Mouse (Mus musculus) erythroblast, embryonic 14.5 days (primary cell): Measurements from ENCODE around the gene Rpp25l.

Experiments used
- GATA1 ChIP-seq: IDR thresholded peaks from 2 replicates; pipeline ENCODE4 v1.6.1; 2012; ENCODE audit warnings: low read length, inconsistent platforms, mixed read lengths
- TAL1 ChIP-seq: IDR thresholded peaks from 3 replicates; pipeline ENCODE4 v1.6.1; 2012; ENCODE audit warnings: low read length, inconsistent platforms, mixed read lengths

GRCm38 (mm10) chr4:41758701-41759100 is 45.4 kb upstream of the Rpp25l start:
- TF ChIP-seq TAL1 (no peak), GATA1 (no peak)
